Mouse (Mus musculus) heart, embryonic 16.5 days (tissue): ENCODE measurements around the gene Jagn1. TPM values are rescaled to one million over a fixed set of nuclear protein-coding genes. Genes with fewer than 3 reads are reported as not detected.

Experiments
- ATAC-seq: fragments of 200-750 bp; cut with Nextera tagmentation; replicated peaks from 2 replicates; pipeline ENCODE4 v1.8.0; 2017; ENCODE audit warnings: moderate number of reproducible peaks; ENCODE audit not compliant: insufficient read depth, low FRiP score; ENCODE audit errors: extremely low read depth
- H3K27ac ChIP-seq: fragments of 300-500 bp; sonication (generic); 2 replicates; pipeline ENCODE4 v1.5.1; 2014; ENCODE audit warnings: mild to moderate bottlenecking, low read length, control low read depth, moderate library complexity
- H3K27me3 ChIP-seq: fragments of 300-500 bp; sonication (generic); 2 replicates; pipeline ENCODE4 v1.6.1; 2014; ENCODE audit warnings: low read length, mixed read lengths; ENCODE audit not compliant: control insufficient read depth, insufficient read depth
- H3K36me3 ChIP-seq: fragments of 300-500 bp; sonication (generic); 2 replicates; pipeline ENCODE4 v1.6.1; 2014; ENCODE audit not compliant: control insufficient read depth, insufficient read depth
- H3K4me1 ChIP-seq: fragments of 300-500 bp; sonication (generic); 2 replicates; pipeline ENCODE4 v1.6.1; 2014; ENCODE audit warnings: low read length, mixed read lengths; ENCODE audit not compliant: control insufficient read depth, insufficient read depth
- H3K4me2 ChIP-seq: fragments of 300-500 bp; sonication (generic); 2 replicates; pipeline ENCODE4 v1.6.1; 2014; ENCODE audit warnings: low read depth, mild to moderate bottlenecking, control low read depth, low read length
- H3K4me3 ChIP-seq: fragments of 300-500 bp; sonication (generic); 2 replicates; pipeline ENCODE4 v1.5.1; 2014; ENCODE audit warnings: mild to moderate bottlenecking, control low read depth, low read length
- H3K9ac ChIP-seq: fragments of 300-500 bp; sonication (generic); 2 replicates; pipeline ENCODE4 v1.6.1; 2014; ENCODE audit warnings: low read length, control low read depth
- H3K9me3 ChIP-seq: fragments of 300-500 bp; sonication (generic); replicated peaks from 2 replicates; pipeline ENCODE4 v1.6.1; 2016; ENCODE audit warnings: low read length; ENCODE audit not compliant: control insufficient read depth
- WGBS: fragments of 180-500 bp; shearing (Covaris S2); extraction: QIAGEN DNeasy Blood & Tissue Kit; methylation state at CpG from one replicate; pipeline ENCODE4 v1.1.7; 2014; 5-methylcytosine and 5-hydroxymethylcytosine counted together
- polyA plus RNA-seq: library from polyadenylated mRNA; unstranded; fragments of >200 nt; fragmentation: Nextera tagmentation; extraction: Ambion mirVana; gene quantifications from 2 replicates; pipeline ENCODE4 v1.2.1, GENCODE M21; 2015

Jagn1 gene
- polyA plus RNA-seq, 1 experiment from 2014 or later: 64.5 TPM

DNA sequence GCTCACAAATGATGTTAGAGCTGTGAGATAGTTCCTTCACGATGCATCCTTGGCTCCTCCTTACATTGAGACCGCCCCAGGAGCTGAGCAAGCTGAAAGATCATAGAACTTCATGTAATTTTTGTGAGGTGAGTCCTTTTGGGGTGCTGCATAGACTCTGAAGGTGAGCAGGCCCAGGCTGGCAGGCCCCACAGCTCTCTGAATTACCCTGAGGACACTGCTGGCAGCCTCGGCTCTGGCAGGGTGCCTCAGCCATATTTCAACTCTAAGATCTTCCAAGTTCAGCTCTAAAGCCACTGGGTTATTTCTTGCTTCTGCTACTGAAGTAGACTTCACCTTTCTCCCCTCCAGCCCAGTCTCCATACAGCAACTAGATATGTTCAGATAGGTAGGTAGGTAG lies 1.7 kb upstream of the Jagn1 start:
- no peaks in the 10 kb centered on the region for H3K9me3 ChIP-seq
- WGBS: 71% methylated on average over 3 of the region's 3 CpGs

DNA sequence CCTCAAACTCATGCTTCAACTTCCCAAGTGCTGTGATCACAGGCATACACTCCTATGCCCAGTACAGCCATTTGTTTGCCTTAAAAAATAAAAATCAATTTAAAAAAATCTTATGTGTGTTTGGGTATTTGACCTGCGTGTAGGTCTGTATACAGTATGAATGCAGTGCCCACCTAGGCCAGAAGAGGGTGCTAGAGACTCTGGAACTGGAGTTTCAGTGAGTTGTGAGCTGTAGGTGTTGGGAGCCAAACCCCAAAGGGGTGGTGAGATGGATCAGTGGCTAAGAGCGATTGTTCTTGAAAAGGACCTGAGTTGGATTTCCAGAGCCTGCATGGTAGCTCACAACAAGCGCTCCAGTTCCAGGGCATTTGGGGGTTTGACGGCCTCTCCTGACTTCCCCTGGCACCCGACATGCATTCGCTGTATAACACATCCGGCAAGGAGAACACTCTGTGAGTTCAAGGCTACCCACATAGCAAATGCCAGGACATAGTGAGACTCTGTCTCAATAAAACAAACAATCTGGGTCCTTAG lies 1.2 kb upstream of the Jagn1 start:
- peaks cover 9% of the 10 kb centered on the region for H3K4me1 ChIP-seq
- H3K36me3 ChIP-seq: peaks cover 3% of the 10 kb centered on the region
- WGBS: 52% methylated on average over 7 of the region's 7 CpGs
- H3K27me3 ChIP-seq: no peaks in the 10 kb centered on the region
- no peak for ATAC-seq
- no peaks in the 10 kb centered on the region for H3K9me3 ChIP-seq
- H3K9ac ChIP-seq: no peak overlapping the region
- no peak overlapping the region for H3K27ac ChIP-seq
- no peak overlapping the region for H3K4me2 ChIP-seq
- no peak overlapping the region for H3K4me3 ChIP-seq

More for the DNA sequence above, 1.7 kb upstream of the Jagn1 start:
- Histone ChIP-seq H3K4me2 (no peak overlapping the region), H3K9ac (no peak overlapping the region), H3K27ac (no peak overlapping the region), H3K36me3 (peaks cover 3% of the 10 kb centered on the region; the same call in 1 of the 2 replicates), H3K27me3 (no peaks in the 10 kb centered on the region), H3K4me3 (no peak overlapping the region), H3K4me1 (peaks cover 9% of the 10 kb centered on the region)
- ATAC-seq: no peak

DNA sequence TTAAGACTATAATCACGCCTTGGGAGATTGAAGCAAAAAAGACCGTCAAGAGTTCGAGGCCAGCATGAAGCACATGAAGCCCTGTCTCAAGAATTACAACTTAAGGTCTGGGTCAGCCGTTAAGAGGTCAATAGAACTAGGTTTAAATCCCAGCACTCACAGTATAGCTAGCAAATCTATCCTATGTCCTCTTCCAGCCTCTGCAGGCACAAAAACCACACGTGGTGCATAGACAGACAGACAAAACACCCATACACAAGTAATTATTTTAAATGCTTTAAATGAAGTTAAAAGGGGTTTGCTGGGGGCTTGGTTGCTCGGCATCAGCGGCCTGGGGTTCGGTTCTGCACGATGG lies 305 bp upstream of the Jagn1 start:
- Histone ChIP-seq H3K27me3 (no peaks in the 10 kb centered on the region), H3K4me3 (peak overlapping the region; percentile 98), H3K9ac (peak overlapping the region; percentile 97), H3K36me3 (peaks cover 6% of the 10 kb centered on the region), H3K9me3 (no peaks in the 10 kb centered on the region), H3K27ac (peak overlapping the region; percentile 57), H3K4me2 (peak overlapping the region; percentile 99), H3K4me1 (peaks cover 9% of the 10 kb centered on the region)
- no peak for ATAC-seq
- WGBS: 39% methylated on average over 9 of the region's 9 CpGs

GRCm38 (mm10) chr6:113443091-113443490 lies 722 bp downstream of the Jagn1 start:
- Histone ChIP-seq H3K4me1 (peaks cover 9% of the 10 kb centered on the region), H3K9me3 (no peaks in the 10 kb centered on the region), H3K27ac (no peak overlapping the region), H3K4me2 (peak overlapping the region; percentile 99), H3K4me3 (peak overlapping the region; percentile 98), H3K9ac (peak overlapping the region; percentile 97), H3K36me3 (peaks cover 16% of the 10 kb centered on the region), H3K27me3 (no peaks in the 10 kb centered on the region)
- 44% methylated on average over 12 of the region's 12 CpGs for WGBS
- no peak for ATAC-seq

DNA sequence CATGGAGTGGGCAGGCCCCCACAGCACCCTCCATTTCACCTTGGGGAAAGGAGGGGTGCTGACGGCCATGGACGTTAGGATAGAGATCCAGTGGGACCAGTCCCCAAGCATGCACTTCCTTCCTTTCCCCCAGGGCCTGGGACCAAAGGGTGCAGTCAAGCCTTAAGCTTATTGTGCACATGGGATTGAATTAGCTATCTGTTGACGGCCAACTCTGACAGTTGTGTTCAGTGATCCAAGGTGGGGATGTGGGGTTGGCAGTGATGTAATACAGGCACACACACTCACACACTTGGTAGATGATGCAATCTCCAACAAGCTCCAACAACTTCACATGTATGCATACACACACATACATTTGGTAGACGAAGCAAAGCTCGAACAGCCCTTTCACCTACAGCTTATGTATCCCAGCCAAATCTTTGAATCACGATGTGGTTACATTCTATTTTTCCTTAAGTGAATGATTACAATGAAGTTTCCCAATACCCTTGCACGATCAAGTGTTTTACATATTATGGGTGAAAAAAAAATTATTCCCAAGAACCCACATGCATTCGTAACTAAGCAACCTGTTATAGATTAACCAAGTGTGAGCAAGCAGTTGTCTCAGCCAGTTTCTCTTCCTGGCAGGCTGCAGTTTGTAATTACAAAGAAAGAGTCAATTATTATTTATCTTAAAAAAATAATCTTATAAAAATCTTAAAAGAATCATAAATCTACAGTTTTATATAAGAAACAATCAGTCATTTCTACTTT lies 2.0 kb downstream of the Jagn1 start:
- Histone ChIP-seq H3K4me2 (no peak overlapping the region), H3K9me3 (no peaks in the 10 kb centered on the region), H3K4me1 (peaks cover 9% of the 10 kb centered on the region), H3K9ac (no peak overlapping the region), H3K27me3 (no peaks in the 10 kb centered on the region), H3K27ac (no peak overlapping the region), H3K4me3 (no peak overlapping the region), H3K36me3 (peaks cover 20% of the 10 kb centered on the region)
- ATAC-seq: no peak
- WGBS: 82% methylated on average over 7 of the region's 8 CpGs

GRCm38 (mm10) chr6:113447639-113448038 lies 5.3 kb downstream of the Jagn1 start:
- Histone ChIP-seq H3K9me3 (no peaks in the 10 kb centered on the region), H3K9ac (no peak overlapping the region), H3K4me1 (peaks cover 12% of the 10 kb centered on the region), H3K36me3 (peaks cover 20% of the 10 kb centered on the region), H3K4me2 (no peak overlapping the region), H3K4me3 (no peak overlapping the region), H3K27me3 (no peaks in the 10 kb centered on the region), H3K27ac (no peak overlapping the region)
- ATAC-seq: no peak
- 91% methylated on average over 4 of the region's 4 CpGs for WGBS

DNA sequence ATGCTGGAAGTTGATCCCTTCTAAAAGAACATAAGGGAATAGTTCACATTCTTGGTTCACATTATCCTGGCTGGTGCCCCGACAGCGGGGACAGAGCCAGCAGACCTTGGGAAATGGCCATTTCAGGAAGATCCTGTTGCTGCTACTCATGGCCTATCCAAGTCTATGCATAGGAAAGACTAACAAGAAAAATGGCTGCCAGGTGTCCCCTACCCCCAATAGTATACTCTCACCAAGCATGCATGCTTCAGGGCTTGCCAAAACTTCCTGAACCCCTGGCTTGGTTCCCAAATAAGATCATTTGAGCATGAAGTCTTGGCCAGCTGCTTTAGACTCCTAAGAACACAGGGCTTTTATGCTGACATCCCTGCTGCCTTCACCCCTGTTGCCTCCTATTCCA lies 9.5 kb downstream of the Jagn1 start:
- no peaks in the 10 kb centered on the region for H3K9me3 ChIP-seq
- peaks cover 16% of the 10 kb centered on the region for H3K36me3 ChIP-seq
- H3K4me2 ChIP-seq: no peak overlapping the region
- ATAC-seq: no peak
- H3K4me1 ChIP-seq: 0 out of 2 replicates have a peak, but pooled peaks cover 5% of the 10 kb centered on the region
- no peaks in the 10 kb centered on the region for H3K27me3 ChIP-seq
- H3K4me3 ChIP-seq: no peak overlapping the region
- H3K9ac ChIP-seq: no peak overlapping the region
- WGBS: 69% methylated on average over 2 of the region's 2 CpGs
- no peak overlapping the region for H3K27ac ChIP-seq

GRCm38 (mm10) chr6:113455007-113455406 lies 12.6 kb downstream of the Jagn1 start:
- Histone ChIP-seq H3K27me3 (no peaks in the 10 kb centered on the region), H3K9me3 (no peaks in the 10 kb centered on the region), H3K4me3 (no peak overlapping the region), H3K4me2 (no peak overlapping the region), H3K9ac (no peak overlapping the region), H3K36me3 (no peaks in the 10 kb centered on the region), H3K27ac (no peak overlapping the region), H3K4me1 (0 out of 2 replicates have a peak, but pooled peaks cover 5% of the 10 kb centered on the region)
- no peak for ATAC-seq
- 45% methylated on average over 5 of the region's 5 CpGs for WGBS

DNA sequence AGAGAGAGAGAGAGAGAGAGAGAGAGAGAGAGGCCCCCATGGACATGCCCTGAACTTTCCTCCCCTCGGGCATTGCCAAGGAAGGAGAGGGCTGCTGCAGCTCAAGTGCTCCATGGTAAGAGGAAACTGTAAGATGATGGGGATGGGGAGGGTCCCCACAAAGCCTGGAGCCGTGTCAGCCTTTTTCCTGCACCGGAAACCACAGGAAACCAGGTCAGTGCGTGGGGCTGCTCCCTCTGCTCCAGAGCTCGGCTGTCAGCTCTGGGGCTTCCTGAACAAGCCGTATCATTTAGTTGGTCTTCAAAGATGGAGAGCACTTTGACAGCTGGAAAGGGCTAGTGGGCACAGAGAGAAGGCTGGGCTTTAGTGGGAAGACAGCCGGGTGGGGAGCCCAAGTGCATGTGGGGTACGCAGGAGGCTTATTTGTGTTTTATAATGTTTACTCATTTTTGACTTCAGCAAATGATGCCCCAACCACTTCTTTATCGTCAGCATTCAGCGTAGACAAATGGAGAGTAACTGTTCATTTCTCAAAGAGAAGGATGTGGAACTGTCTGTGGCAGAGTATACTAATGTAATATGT lies 15.7 kb downstream of the Jagn1 start, which contains the start of gene Il17re:
Gene Il17re (plus strand): TSS at position 533 of the 583 bp plus-strand sequence.
- 62% methylated on average over 10 of the region's 10 CpGs for WGBS
- no peaks in the 10 kb centered on the region for H3K36me3 ChIP-seq
- ATAC-seq: no peak
- H3K4me1 ChIP-seq: no peaks in the 10 kb centered on the region
- H3K27ac ChIP-seq: no peak within 1 kb of the TSS
- no peak within 1 kb of the TSS for H3K4me2 ChIP-seq
- no peak within 1 kb of the TSS for H3K4me3 ChIP-seq
- no peaks in the 10 kb centered on the region for H3K27me3 ChIP-seq
- no peak within 1 kb of the TSS for H3K9ac ChIP-seq
- H3K9me3 ChIP-seq: no peaks in the 10 kb centered on the region
